Mouse (Mus musculus): Measurements from ENCODE around the gene Tmem191c. TPM values are rescaled to one million over a fixed set of nuclear protein-coding genes. Genes with fewer than 3 reads are reported as not detected.

The Tmem191c gene
- polyA plus RNA-seq, 1 experiment from 2014 or later: 9.1 TPM

DNA sequence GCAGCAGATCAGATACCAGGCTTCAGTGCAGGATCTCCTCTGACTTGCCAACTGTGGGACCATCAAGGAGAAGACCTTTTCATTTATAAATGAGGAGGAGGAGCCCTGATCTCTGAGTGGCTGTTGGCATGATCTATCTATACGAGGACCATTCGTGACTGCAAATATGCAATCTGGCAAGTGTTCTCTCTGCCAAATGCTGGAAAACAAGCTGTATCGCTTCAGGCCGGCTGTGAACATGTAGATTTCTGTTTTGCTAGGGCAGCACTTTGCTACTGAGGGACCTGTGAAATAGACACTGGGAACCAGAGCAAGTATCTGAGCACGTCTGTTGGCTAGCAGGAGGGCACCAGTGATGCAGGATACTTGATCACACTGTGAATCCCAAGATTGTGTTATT lies 36.7 kb downstream of the Tmem191c start:
- 91% methylated on average over 5 of the region's 5 CpGs for WGBS
- H3K36me3 ChIP-seq: peaks cover 82% of the 10 kb centered on the region
- no peak for DNase-seq (ENCODE audit: low spot score)
- H3K27me3 ChIP-seq (ENCODE audit: low read depth, poor library complexity, severe bottlenecking): no peaks in the 10 kb centered on the region
- no peak overlapping the region for H3K27ac ChIP-seq
- no peak overlapping the region for H3K4me3 ChIP-seq
- no peaks in the 10 kb centered on the region for H3K9me3 ChIP-seq (replicated peaks)
- H3K4me1 ChIP-seq: no peaks in the 10 kb centered on the region

DNA sequence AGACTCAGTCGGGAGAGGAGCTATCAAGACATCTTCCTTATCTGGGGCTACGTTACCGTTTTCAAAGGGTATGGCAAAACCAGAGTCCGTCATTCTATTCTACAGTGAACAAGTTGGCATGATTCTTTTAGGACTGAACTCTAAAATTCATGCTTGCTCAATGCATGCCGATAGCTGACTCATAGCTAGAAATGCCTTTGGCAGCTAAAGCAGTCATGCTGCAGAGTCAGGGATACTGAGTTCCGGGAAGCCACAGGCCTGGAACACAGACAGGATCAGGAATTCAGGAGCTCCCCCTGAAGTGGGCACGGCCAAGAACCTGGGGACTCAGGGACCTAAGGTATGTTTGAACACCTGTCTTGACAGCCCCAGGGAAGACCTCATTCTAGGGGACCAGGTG lies 40.7 kb downstream of the Tmem191c start:
- Histone ChIP-seq H3K36me3 (peaks cover 70% of the 10 kb centered on the region), H3K4me1 (no peaks in the 10 kb centered on the region), H3K27ac (no peak overlapping the region), H3K4me3 (no peak overlapping the region), H3K27me3 (ENCODE audit: low read depth, poor library complexity, severe bottlenecking) (no peaks in the 10 kb centered on the region), H3K9me3 (replicated peaks) (no peaks in the 10 kb centered on the region)
- DNase-seq (ENCODE audit: low spot score): no peak
- WGBS: 94% methylated on average over 7 of the region's 7 CpGs

- no peak overlapping the region for H3K27ac ChIP-seq
- no peaks in the 10 kb centered on the region for H3K9me3 ChIP-seq (replicated peaks)
- 93% methylated on average over 5 of the region's 5 CpGs for WGBS
- H3K27me3 ChIP-seq (ENCODE audit: low read depth, poor library complexity, severe bottlenecking): no peaks in the 10 kb centered on the region
- H3K36me3 ChIP-seq: peaks cover 58% of the 10 kb centered on the region
- no peaks in the 10 kb centered on the region for H3K4me1 ChIP-seq
- no peak for DNase-seq (ENCODE audit: low spot score)
- no peak overlapping the region for H3K4me3 ChIP-seq
These were observed 45.6 kb downstream of the Tmem191c start for GRCm38 (mm10) chr16:17321481-17321880.

DNA sequence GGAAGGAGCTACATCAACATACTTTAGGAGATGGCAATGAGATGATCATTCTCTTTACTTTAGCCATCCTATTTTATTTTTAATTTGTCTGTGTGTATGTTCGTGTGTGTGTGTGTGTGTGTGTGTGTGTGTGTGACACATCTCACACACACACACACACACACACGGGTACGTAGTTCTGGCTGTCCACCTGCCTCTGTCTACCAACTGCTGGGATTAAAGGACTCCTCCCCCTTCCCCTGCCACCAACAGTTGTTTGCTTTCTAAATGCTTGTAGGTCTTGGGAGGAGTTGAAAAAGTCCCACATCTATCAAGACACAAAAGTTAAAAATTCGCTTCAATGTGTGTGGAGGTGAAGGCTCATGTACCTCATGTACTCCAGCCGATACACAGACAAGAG lies 48.9 kb downstream of the Tmem191c start:
- Histone ChIP-seq H3K4me3 (no peak overlapping the region), H3K27me3 (ENCODE audit: low read depth, poor library complexity, severe bottlenecking) (no peaks in the 10 kb centered on the region), H3K9me3 (replicated peaks) (no peaks in the 10 kb centered on the region), H3K27ac (no peak overlapping the region), H3K4me1 (no peaks in the 10 kb centered on the region), H3K36me3 (peaks cover 34% of the 10 kb centered on the region)
- no peak for DNase-seq (ENCODE audit: low spot score)
- WGBS: 94% methylated on average over 5 of the region's 5 CpGs

- WGBS: 92% methylated on average over 2 of the region's 2 CpGs
- H3K27me3 ChIP-seq (ENCODE audit: low read depth, poor library complexity, severe bottlenecking): no peaks in the 10 kb centered on the region
- no peak for DNase-seq (ENCODE audit: low spot score)
- no peak overlapping the region for H3K27ac ChIP-seq
- no peaks in the 10 kb centered on the region for H3K4me1 ChIP-seq
- H3K4me3 ChIP-seq: no peak overlapping the region
- H3K36me3 ChIP-seq: peaks cover 31% of the 10 kb centered on the region
- H3K9me3 ChIP-seq (replicated peaks): no peaks in the 10 kb centered on the region
These were observed 50.2 kb downstream of the Tmem191c start for GRCm38 (mm10) chr16:17326064-17326463.

DNA sequence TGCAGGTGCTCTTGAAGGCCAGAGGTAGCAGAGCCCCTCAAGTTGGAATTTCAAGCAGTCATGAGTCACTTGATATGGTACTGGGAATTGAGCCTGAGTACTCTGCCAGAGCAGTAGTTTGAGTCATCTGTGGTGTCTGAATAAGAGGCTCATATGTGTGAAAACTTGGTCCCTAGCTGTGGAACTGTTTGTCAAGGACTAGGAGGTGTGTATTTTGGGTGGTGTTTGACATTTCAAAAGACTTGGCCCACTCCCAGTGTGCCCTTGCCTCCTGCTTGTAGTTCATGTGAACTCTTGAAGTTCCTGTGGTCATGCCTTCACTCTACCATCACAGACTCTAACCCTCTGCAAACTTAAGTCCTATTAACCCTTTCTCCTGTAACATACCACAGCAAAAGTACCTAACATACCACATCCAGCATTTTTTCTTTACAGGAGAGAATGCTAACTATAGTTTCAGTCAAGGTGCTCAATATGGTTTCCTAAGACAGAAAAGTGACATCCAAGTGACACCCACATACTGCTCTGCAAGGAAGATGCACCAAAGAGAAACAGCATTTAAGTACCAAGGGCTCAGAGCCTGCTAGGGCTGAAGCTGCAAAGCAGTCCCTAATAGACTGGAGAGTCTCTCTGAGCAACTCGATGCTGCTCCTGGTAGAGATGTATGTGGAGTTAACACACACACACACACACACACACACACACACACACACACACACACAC lies 54.1 kb downstream of the Tmem191c start:
- peaks cover 8% of the 10 kb centered on the region for H3K36me3 ChIP-seq
- no peak overlapping the region for H3K27ac ChIP-seq
- 93% methylated on average over 1 of the region's 1 CpGs for WGBS
- no peaks in the 10 kb centered on the region for H3K9me3 ChIP-seq (replicated peaks)
- DNase-seq (ENCODE audit: low spot score): no peak
- H3K4me3 ChIP-seq: no peak overlapping the region
- H3K27me3 ChIP-seq (ENCODE audit: low read depth, poor library complexity, severe bottlenecking): no peaks in the 10 kb centered on the region
- no peaks in the 10 kb centered on the region for H3K4me1 ChIP-seq

DNA sequence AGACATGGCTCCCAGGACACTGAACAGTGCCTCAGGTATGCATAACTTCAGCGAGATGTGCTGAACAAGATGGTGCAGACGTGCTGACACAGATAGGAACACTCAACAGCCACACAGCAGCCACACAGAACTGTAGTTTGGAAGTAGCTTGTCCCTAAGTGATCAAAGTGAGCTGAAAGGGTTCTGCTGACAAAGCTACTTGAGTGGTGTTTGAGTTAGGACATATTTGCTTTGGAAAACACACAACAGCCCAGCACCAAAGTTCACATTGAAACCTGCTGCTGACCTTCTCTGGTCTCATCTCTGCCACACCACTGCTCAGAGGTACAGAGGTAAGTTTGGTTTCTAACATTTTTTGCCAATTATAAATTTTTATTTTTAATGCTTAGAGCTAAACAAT lies 55.2 kb downstream of the Tmem191c start, which contains the start of gene Serpind1:
TSS of gene Serpind1 (plus strand) at position 256 of the 400 bp plus-strand sequence.
- 74% methylated on average over 2 of the region's 2 CpGs for WGBS
- Histone ChIP-seq H3K9me3 (replicated peaks) (no peaks in the 10 kb centered on the region), H3K4me3 (no peak within 1 kb of the TSS), H3K36me3 (no peaks in the 10 kb centered on the region), H3K4me1 (no peaks in the 10 kb centered on the region), H3K27me3 (ENCODE audit: low read depth, poor library complexity, severe bottlenecking) (no peaks in the 10 kb centered on the region), H3K27ac (no peak within 1 kb of the TSS)
- DNase-seq (ENCODE audit: low spot score): no peak

- H3K9me3 ChIP-seq (replicated peaks): no peaks in the 10 kb centered on the region
- H3K4me3 ChIP-seq: no peak overlapping the region
- H3K27ac ChIP-seq: no peak overlapping the region
- H3K36me3 ChIP-seq: no peaks in the 10 kb centered on the region
- H3K27me3 ChIP-seq (ENCODE audit: low read depth, poor library complexity, severe bottlenecking): no peaks in the 10 kb centered on the region
- 95% methylated on average over 5 of the region's 5 CpGs for WGBS
- no peak for DNase-seq (ENCODE audit: low spot score)
- no peaks in the 10 kb centered on the region for H3K4me1 ChIP-seq
These were observed 56.0 kb downstream of the Tmem191c start for GRCm38 (mm10) chr16:17331855-17332254.

Other genes starting within 250 kb of the Tmem191c start
- gene Ypel1, start 206.4 kb upstream of the Tmem191c start, polyA plus RNA-seq (2016; fragmentation: Nextera tagmentation; extraction: Ambion mirVana): 90.3 and 107 TPM in 2 replicates
- gene Ppil2, start 164.8 kb upstream of the Tmem191c start, polyA plus RNA-seq (2016; fragmentation: Nextera tagmentation; extraction: Ambion mirVana): 138 and 172 TPM in 2 replicates
- 182 and 195 TPM in 2 replicates for gene 2610318N02Rik, start 150.9 kb upstream of the Tmem191c start, polyA plus RNA-seq (2016; fragmentation: Nextera tagmentation; extraction: Ambion mirVana)
- 87.4 and 114 TPM in 2 replicates for gene Sdf2l1, start 143.7 kb upstream of the Tmem191c start, polyA plus RNA-seq (2016; fragmentation: Nextera tagmentation; extraction: Ambion mirVana)
- 4.1 and 7.0 TPM in 2 replicates for gene Ydjc, start 131.5 kb upstream of the Tmem191c start, polyA plus RNA-seq (2016; fragmentation: Nextera tagmentation; extraction: Ambion mirVana)
- 0.40 and 0.63 TPM in 2 replicates for gene Ccdc116, start 128.8 kb upstream of the Tmem191c start, polyA plus RNA-seq (2016; fragmentation: Nextera tagmentation; extraction: Ambion mirVana)
- gene Ube2l3, start 73.4 kb upstream of the Tmem191c start, polyA plus RNA-seq (2016; fragmentation: Nextera tagmentation; extraction: Ambion mirVana): 432 and 433 TPM in 2 replicates
- 0.18 and 0.49 TPM in 2 replicates for gene Rimbp3, start 67.5 kb upstream of the Tmem191c start, polyA plus RNA-seq (2016; fragmentation: Nextera tagmentation; extraction: Ambion mirVana)
- 16.8 and 19.3 TPM in 2 replicates for gene Hic2, start 42.5 kb upstream of the Tmem191c start, polyA plus RNA-seq (2016; fragmentation: Nextera tagmentation; extraction: Ambion mirVana)
- 0.06 and 0.14 TPM in 2 replicates for gene Serpind1, start 55.3 kb downstream of the Tmem191c start, polyA plus RNA-seq (2016; fragmentation: Nextera tagmentation; extraction: Ambion mirVana)
- 8.5 and 11.7 TPM in 2 replicates for gene Snap29, start 129.9 kb downstream of the Tmem191c start, polyA plus RNA-seq (2016; fragmentation: Nextera tagmentation; extraction: Ambion mirVana)
- gene Pi4ka, start 130.2 kb downstream of the Tmem191c start, polyA plus RNA-seq (2016; fragmentation: Nextera tagmentation; extraction: Ambion mirVana): 30.1 and 37.6 TPM in 2 replicates
- 83.6 and 84.0 TPM in 2 replicates for gene Crkl, start 175.9 kb downstream of the Tmem191c start, polyA plus RNA-seq (2016; fragmentation: Nextera tagmentation; extraction: Ambion mirVana)
- gene Aifm3, start 213.5 kb downstream of the Tmem191c start, polyA plus RNA-seq (2016; fragmentation: Nextera tagmentation; extraction: Ambion mirVana): 0.85 and 1.2 TPM in 2 replicates
- 78.2 and 89.8 TPM in 2 replicates for gene Lztr1, start 232.6 kb downstream of the Tmem191c start, polyA plus RNA-seq (2016; fragmentation: Nextera tagmentation; extraction: Ambion mirVana)

All from limb, embryonic 10.5 days (tissue).